Mouse (Mus musculus): ENCODE data around the gene Tacc2. TPM values are rescaled to one million over a fixed set of nuclear protein-coding genes. Genes with fewer than 3 reads are reported as not detected.

The Tacc2 gene
- total and polyA plus RNA-seq, 3 experiments = 3.5 to 21.5 TPM; not detected in 1

- no peak overlapping the region for H3K4me3 ChIP-seq (ENCODE audit: control insufficient read depth in 1 of 2, insufficient read depth in 1 of 2, low read depth in 2 of 2, low read length in 2 of 2)
- no peaks in the 10 kb centered on the region; a peak in 1 of 4 replicates for H3K4me1 ChIP-seq (ENCODE audit: control insufficient read depth in 1 of 2, insufficient read depth in 2 of 2, low read length in 2 of 2)
- H3K9ac ChIP-seq (ENCODE audit: control insufficient read depth, low read depth, low read length, poor library complexity, severe bottlenecking) = no peak overlapping the region
- DNase-seq (ENCODE audit: low read depth, low spot score) = no peak
- no peaks in the 10 kb centered on the region for H3K36me3 ChIP-seq (ENCODE audit: control insufficient read depth in 1 of 2, insufficient read depth in 2 of 2, low read length in 2 of 2)
- TF ChIP-seq NELFE (IDR thresholded peaks at IDR 0.05; ENCODE audit: low read depth, low read length) = no peak
- no peak for TF ChIP-seq BHLHE40 (IDR thresholded peaks at IDR 0.05; ENCODE audit: borderline replicate concordance, low read depth, low read length)
- TF ChIP-seq TBP (IDR thresholded peaks at IDR 0.05; ENCODE audit: low read depth, low read length) = no peak
- H3K27ac ChIP-seq (ENCODE audit: control insufficient read depth, low read depth, low read length) = no peak overlapping the region
- no peaks in the 10 kb centered on the region for H3K27me3 ChIP-seq (ENCODE audit: control insufficient read depth in 1 of 2, insufficient read depth in 2 of 2, low read length in 2 of 2)
- no peaks in the 10 kb centered on the region for H3K79me2 ChIP-seq (ENCODE audit: control insufficient read depth, insufficient read depth, low read length, poor library complexity)
- H3K9me3 ChIP-seq (replicated peaks; ENCODE audit: insufficient read depth, low read length) = no peaks in the 10 kb centered on the region
Measured at GRCm38 (mm10) chr7:130768151-130768550, 190.9 kb downstream of the Tacc2 start.

GRCm38 (mm10) chr7:130770707-130771106 lies 193.5 kb downstream of the Tacc2 start:
- H3K4me3 ChIP-seq (ENCODE audit: control insufficient read depth in 1 of 2, insufficient read depth in 1 of 2, low read depth in 2 of 2, low read length in 2 of 2) = no peak overlapping the region
- no peaks in the 10 kb centered on the region for H3K9me3 ChIP-seq (replicated peaks; ENCODE audit: insufficient read depth, low read length)
- peaks cover 0 to 4% of the 10 kb centered on the region in 2 experiments; a peak in 1 of 4 replicates for H3K36me3 ChIP-seq (ENCODE audit: control insufficient read depth in 1 of 2, insufficient read depth in 2 of 2, low read length in 2 of 2)
- no peaks in the 10 kb centered on the region for H3K79me2 ChIP-seq (ENCODE audit: control insufficient read depth, insufficient read depth, low read length, poor library complexity)
- no peak overlapping the region for H3K27ac ChIP-seq (ENCODE audit: control insufficient read depth, low read depth, low read length)
- H3K27me3 ChIP-seq (ENCODE audit: control insufficient read depth in 1 of 2, insufficient read depth in 2 of 2, low read length in 2 of 2) = no peaks in the 10 kb centered on the region
- no peak for TF ChIP-seq RCOR1 (IDR thresholded peaks at IDR 0.05; ENCODE audit: low read depth, low read length)
- no peak for TF ChIP-seq EP300 (IDR thresholded peaks at IDR 0.05; ENCODE audit: low read depth in 1 of 2, low read length in 2 of 2)
- TF ChIP-seq ZC3H11A (IDR thresholded peaks at IDR 0.05; ENCODE audit: low read depth, low read length) = peak; percentile 82
- peak; percentile 88 to 94 (median 92) for TF ChIP-seq CTCF (IDR thresholded peaks at IDR 0.05 in 2 of 3, conservative IDR thresholded peaks at IDR 0.05 in 1 of 3; ENCODE audit: control insufficient read depth in 1 of 3, insufficient read depth in 1 of 3, low read depth in 2 of 3, low read length in 3 of 3, poor library complexity in 1 of 3, severe bottlenecking in 1 of 3)
- no peak for TF ChIP-seq TBP (IDR thresholded peaks at IDR 0.05; ENCODE audit: low read depth, low read length)
- peak; percentile 84 for TF ChIP-seq RAD21 (IDR thresholded peaks at IDR 0.05; ENCODE audit: low read depth, low read length)
- TF ChIP-seq SMC3 (IDR thresholded peaks at IDR 0.05; ENCODE audit: low read depth, low read length) = peak; percentile 93
- TF ChIP-seq HCFC1 (IDR thresholded peaks at IDR 0.05; ENCODE audit: low read depth, low read length) = no peak
- H3K4me1 ChIP-seq (ENCODE audit: control insufficient read depth in 1 of 2, insufficient read depth in 2 of 2, low read length in 2 of 2) = peaks cover 3 to 8% of the 10 kb centered on the region in 2 experiments; a peak in 3 of 4 replicates
- H3K9ac ChIP-seq (ENCODE audit: control insufficient read depth, low read depth, low read length, poor library complexity, severe bottlenecking) = peak overlapping the region; percentile 49
- DNase-seq (ENCODE audit: low read depth, low spot score) = peak; percentile 84

GRCm38 (mm10) chr7:130773171-130773830 lies 196.1 kb downstream of the Tacc2 start:
- H3K4me1 ChIP-seq (ENCODE audit: control insufficient read depth in 1 of 2, insufficient read depth in 2 of 2, low read length in 2 of 2) = peaks cover 3 to 8% of the 10 kb centered on the region in 2 experiments; a peak in 3 of 4 replicates
- H3K79me2 ChIP-seq (ENCODE audit: control insufficient read depth, insufficient read depth, low read length, poor library complexity) = no peaks in the 10 kb centered on the region
- H3K27ac ChIP-seq (ENCODE audit: control insufficient read depth, low read depth, low read length) = peak overlapping the region; percentile 4; the same call in 1 of the 2 replicates
- H3K4me3 ChIP-seq (ENCODE audit: control insufficient read depth in 1 of 2, insufficient read depth in 1 of 2, low read depth in 2 of 2, low read length in 2 of 2) = peak overlapping the region; percentile 41 to 42
- no peaks in the 10 kb centered on the region for H3K9me3 ChIP-seq (replicated peaks; ENCODE audit: insufficient read depth, low read length)
- peaks cover 0 to 4% of the 10 kb centered on the region in 2 experiments; a peak in 1 of 4 replicates for H3K36me3 ChIP-seq (ENCODE audit: control insufficient read depth in 1 of 2, insufficient read depth in 2 of 2, low read length in 2 of 2)
- peak; percentile 70 for DNase-seq (ENCODE audit: low read depth, low spot score)
- no peaks in the 10 kb centered on the region for H3K27me3 ChIP-seq (ENCODE audit: control insufficient read depth in 1 of 2, insufficient read depth in 2 of 2, low read length in 2 of 2)
- H3K9ac ChIP-seq (ENCODE audit: control insufficient read depth, low read depth, low read length, poor library complexity, severe bottlenecking) = peak overlapping the region; percentile 7
- TF ChIP-seq POLR2AphosphoS2 (IDR thresholded peaks at IDR 0.05; ENCODE audit: low read length) = no peak
- no peak for TF ChIP-seq EP300 (IDR thresholded peaks at IDR 0.05; ENCODE audit: low read depth in 1 of 2, low read length in 2 of 2)
- no peak for TF ChIP-seq TCF12 (IDR thresholded peaks at IDR 0.05; ENCODE audit: low read depth, low read length)
- peak; percentile 65 for TF ChIP-seq SMC3 (IDR thresholded peaks at IDR 0.05; ENCODE audit: low read depth, low read length)
- TF ChIP-seq MAZ (IDR thresholded peaks at IDR 0.05; ENCODE audit: low read depth, low read length) = no peak
- TF ChIP-seq MYB (IDR thresholded peaks at IDR 0.05; ENCODE audit: low read depth, low read length) = no peak
- TF ChIP-seq CHD1 (IDR thresholded peaks at IDR 0.05; ENCODE audit: low read depth, low read length) = no peak
- TF ChIP-seq NELFE (IDR thresholded peaks at IDR 0.05; ENCODE audit: low read depth, low read length) = 0 out of 2 replicates have a peak, but pooled peaks have one; percentile 17
- no peak for TF ChIP-seq MYC (IDR thresholded peaks at IDR 0.05; ENCODE audit: low read depth, low read length)
- no peak for TF ChIP-seq NRF1 (IDR thresholded peaks at IDR 0.05; ENCODE audit: insufficient read depth, low read depth, low read length, poor library complexity, severe bottlenecking)
- TF ChIP-seq MAFK (IDR thresholded peaks at IDR 0.05; ENCODE audit: borderline replicate concordance, low read depth, low read length) = no peak
- TF ChIP-seq GABPA (IDR thresholded peaks at IDR 0.05; ENCODE audit: low read depth, low read length) = no peak
- TF ChIP-seq ZMIZ1 (IDR thresholded peaks at IDR 0.05; ENCODE audit: low read depth, low read length) = no peak
- TF ChIP-seq RAD21 (IDR thresholded peaks at IDR 0.05; ENCODE audit: low read depth, low read length) = peak; percentile 76
- TF ChIP-seq ELF1 (IDR thresholded peaks at IDR 0.05; ENCODE audit: low read depth, low read length) = no peak
- TF ChIP-seq BHLHE40 (IDR thresholded peaks at IDR 0.05; ENCODE audit: borderline replicate concordance, low read depth, low read length) = no peak
- TF ChIP-seq UBTF (IDR thresholded peaks at IDR 0.05; ENCODE audit: borderline replicate concordance, insufficient read depth, low read depth, low read length) = no peak
- no peak for TF ChIP-seq POLR2A (IDR thresholded peaks at IDR 0.05; ENCODE audit: control insufficient read depth in 1 of 2, insufficient read depth in 1 of 2, low read depth in 1 of 2, low read length in 2 of 2, poor library complexity in 1 of 2)
